Mouse (Mus musculus): Measurements from ENCODE around the gene Abracl. TPM values are rescaled to one million over a fixed set of nuclear protein-coding genes. Genes with fewer than 3 reads are reported as not detected.

Gene Abracl
- total RNA-seq, 1 experiment from 2014 or later = 268 TPM

DNA sequence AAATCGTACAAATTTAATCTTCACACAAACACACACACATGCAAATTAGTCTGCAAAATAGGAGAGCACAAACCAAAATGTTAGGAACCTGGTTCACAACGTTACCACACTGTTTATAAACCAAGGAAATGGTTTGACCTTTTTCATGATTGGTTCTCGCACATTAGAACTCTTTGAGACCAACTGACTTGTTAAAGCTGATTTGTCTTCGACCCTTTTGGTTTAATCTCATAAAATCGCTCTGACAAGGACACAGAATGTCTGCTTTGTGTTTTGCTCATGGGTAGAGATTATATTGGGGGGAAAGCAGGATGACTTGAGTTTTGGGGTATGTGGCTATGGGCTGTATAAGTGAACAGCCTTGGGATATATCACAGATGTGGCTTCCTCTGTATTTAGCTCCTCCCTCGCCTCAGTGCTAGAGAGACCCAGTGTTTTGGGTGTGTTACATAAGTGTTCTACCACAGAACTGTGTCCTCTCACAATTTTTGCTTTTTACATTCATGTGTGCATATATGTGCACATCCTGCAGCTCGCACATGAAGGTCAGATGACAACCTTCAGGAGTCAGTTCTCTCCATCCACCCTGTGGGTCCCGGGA lies 35.2 kb downstream of the Abracl start:
- no peak for ATAC-seq (replicated peaks in 1 of 2; ENCODE audit: insufficient read depth in 1 of 2, low FRiP score in 2 of 2, low TSS enrichment in 1 of 2, low read depth in 1 of 2, poor library complexity in 2 of 2, severe bottlenecking in 2 of 2)

- ATAC-seq (replicated peaks in 1 of 2; ENCODE audit: insufficient read depth in 1 of 2, low FRiP score in 2 of 2, low TSS enrichment in 1 of 2, low read depth in 1 of 2, poor library complexity in 2 of 2, severe bottlenecking in 2 of 2) = no peak
Observed at GRCm38 (mm10) chr10:17983313-17983712, 39.8 kb downstream of the Abracl start.

DNA sequence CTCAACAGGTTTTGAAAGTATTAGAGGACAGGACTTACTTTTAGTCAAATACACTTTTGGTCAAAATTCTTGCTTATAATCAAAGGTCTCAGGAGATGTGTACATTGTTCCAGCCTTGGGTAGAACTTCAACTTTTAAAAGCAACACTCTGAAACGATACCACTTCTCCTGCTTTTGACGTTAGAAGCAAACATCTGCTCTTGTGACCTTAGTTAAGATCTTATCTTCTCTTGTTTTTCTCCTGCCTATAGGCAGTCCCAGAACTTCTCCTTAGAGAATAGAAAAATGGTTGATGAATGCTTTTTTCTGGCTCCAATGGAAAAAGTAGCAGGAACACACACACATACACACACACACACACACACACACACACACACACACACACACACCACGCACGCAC lies 57.0 kb downstream of the Abracl start:
- no peak for ATAC-seq (replicated peaks in 1 of 2; ENCODE audit: insufficient read depth in 1 of 2, low FRiP score in 2 of 2, low TSS enrichment in 1 of 2, low read depth in 1 of 2, poor library complexity in 2 of 2, severe bottlenecking in 2 of 2)

Other genes starting within 250 kb of the Abracl start
- 3.7 and 5.8 TPM in 2 replicates for gene Txlnb, start 227.1 kb downstream of the Abracl start, total RNA-seq (2017)
- gene Heca, start 75.2 kb downstream of the Abracl start, total RNA-seq (2017) = 41.3 and 47.9 TPM in 2 replicates
- gene Reps1, start 32.6 kb upstream of the Abracl start, total RNA-seq (2017) = 72.3 and 81.3 TPM in 2 replicates
- 0.88 TPM in 1 of 2 replicates, not detected in the other for gene Ect2l, start 187.6 kb upstream of the Abracl start, total RNA-seq (2017)
- 16.9 and 20.1 TPM in 2 replicates for gene Ccdc28a, start 211.7 kb upstream of the Abracl start, total RNA-seq (2017)